Comparison of ENCODE assay signal across 10 mouse cellular contexts in genomic region chr9:114767507-114767906, GRCm38 (mm10). TPM values are rescaled to one million over a fixed set of nuclear protein-coding genes. Genes with fewer than 3 reads are reported as not detected.
DNase-seq lines count a peak whose midpoint lies in the region; ATAC-seq and TF ChIP-seq lines count a peak whose summit lies in the region.
"Had no signal": no experiment of that assay in that cellular context is flagged by ENCODE, and none has a peak within 500 bp of the region (broad histone marks: within the 10 kb centered on the region; RNA-seq: fewer than 3 reads in every experiment).

No protein-coding gene starts in this region.

- ATAC-seq in heart, embryonic 13.5 days (ENCODE audit: extremely low read depth, insufficient number of reproducible peaks, low FRiP score, low TSS enrichment): no peak
- peak; percentile 15; the same call in 1 of the 2 replicates for ATAC-seq in neural tube, embryonic 14.5 days (ENCODE audit: low read depth)
- no peak for ATAC-seq in neural tube, embryonic 15.5 days (ENCODE audit: low FRiP score)
- peak; percentile 49; the same call in 1 of the 2 replicates for ATAC-seq in limb, embryonic 13.5 days (ENCODE audit: low FRiP score, low read depth)

- intact Hi-C loops in heart, adult 2 months (cut with DNase I): no loop called here
- intact Hi-C loops in gastrocnemius, adult 2 months (cut with DNase I): no loop called here

- no peaks in the 10 kb centered on the region for H3K9me3 ChIP-seq in heart, embryonic 13.5 days
- no peaks in the 10 kb centered on the region for H3K9me3 ChIP-seq in neural tube, embryonic 14.5 days (ENCODE audit: control insufficient read depth, low read length)
- no peaks in the 10 kb centered on the region for H3K9me3 ChIP-seq in neural tube, embryonic 15.5 days (replicated peaks)
- H3K9me3 ChIP-seq in limb, embryonic 13.5 days: peaks cover 8% of the 10 kb centered on the region

- H3K79me2 ChIP-seq in heart, adult 2 months (replicated peaks; ENCODE audit: control insufficient read depth, insufficient read depth, low read length): no peaks in the 10 kb centered on the region

- 0 out of 2 replicates have a peak overlapping the region, but pooled peaks have one; percentile 6 for H3K27ac ChIP-seq in heart, embryonic 13.5 days (replicated peaks)
- H3K27ac ChIP-seq in heart, adult 2 months: no peak overlapping the region
- H3K27ac ChIP-seq in neural tube, embryonic 14.5 days (ENCODE audit: low read depth, low read length): no peak overlapping the region
- H3K27ac ChIP-seq in neural tube, embryonic 15.5 days (replicated peaks): no peak overlapping the region
- H3K27ac ChIP-seq in embryonic fibroblast, embryonic 13.5 days (ENCODE audit: insufficient read depth, low read length): peak overlapping the region; percentile 44; the same call in 1 of the 2 replicates
- H3K27ac ChIP-seq in limb, embryonic 13.5 days: peak overlapping the region; percentile 89
- no peak overlapping the region for H3K27ac ChIP-seq in gastrocnemius, adult 2 months

- TF ChIP-seq POLR2A in heart, adult 2 months (IDR thresholded peaks at IDR 0.05; ENCODE audit: insufficient read depth, low read depth, low read length): no peak
- TF ChIP-seq POLR2A in embryonic fibroblast, embryonic 13.5 days (IDR thresholded peaks at IDR 0.05; ENCODE audit: low read depth, low read length): no peak

- H3K4me2 ChIP-seq in heart, embryonic 13.5 days: no peak overlapping the region
- H3K4me2 ChIP-seq in neural tube, embryonic 14.5 days (ENCODE audit: low read depth, low read length): no peak overlapping the region
- no peak overlapping the region for H3K4me2 ChIP-seq in neural tube, embryonic 15.5 days
- H3K4me2 ChIP-seq in limb, embryonic 13.5 days (replicated peaks): peak overlapping the region; percentile 30; the same call in 1 of the 2 replicates

- no peaks in the 10 kb centered on the region for H3K27me3 ChIP-seq in heart, embryonic 13.5 days (replicated peaks)
- no peaks in the 10 kb centered on the region for H3K27me3 ChIP-seq in heart, adult 2 months (ENCODE audit: control insufficient read depth, insufficient read depth, low read length)
- no peaks in the 10 kb centered on the region for H3K27me3 ChIP-seq in neural tube, embryonic 14.5 days (ENCODE audit: control insufficient read depth, insufficient read depth, low read length)
- 0 out of 2 replicates have a peak, but pooled peaks cover 4% of the 10 kb centered on the region for H3K27me3 ChIP-seq in neural tube, embryonic 15.5 days (replicated peaks)
- no peaks in the 10 kb centered on the region for H3K27me3 ChIP-seq in limb, embryonic 13.5 days
- H3K27me3 ChIP-seq: CH12.LX had no signal

- no peak for DNase-seq in heart, adult 2 months
- DNase-seq in gastrocnemius, adult 2 months: no peak
- DNase-seq in layer of hippocampus, adult 18-20 months (ENCODE audit: low spot score in 2 of 2): no peak
- DNase-seq: spleen, adult 18-20 months had no signal

- 69% methylated on average over 2 of the region's 2 CpGs for WGBS in heart, embryonic 13.5 days
- WGBS in heart, adult 2 months: 81% methylated on average over 2 of the region's 2 CpGs
- 67% methylated on average over 2 of the region's 2 CpGs for WGBS in neural tube, embryonic 14.5 days
- 71% methylated on average over 2 of the region's 2 CpGs for WGBS in neural tube, embryonic 15.5 days
- 23% methylated on average over 2 of the region's 2 CpGs for WGBS in limb, embryonic 13.5 days

- no peak for TF ChIP-seq CTCF in heart, adult 2 months (IDR thresholded peaks at IDR 0.05)
- TF ChIP-seq CTCF in embryonic fibroblast, embryonic 13.5 days (IDR thresholded peaks at IDR 0.05; ENCODE audit: borderline replicate concordance, insufficient read depth, low read length): no peak
- TF ChIP-seq CTCF in gastrocnemius, adult 2 months (IDR thresholded peaks at IDR 0.05): no peak

- peaks cover 18% of the 10 kb centered on the region for H3K4me1 ChIP-seq in heart, embryonic 13.5 days
- no peaks in the 10 kb centered on the region for H3K4me1 ChIP-seq in heart, adult 2 months (ENCODE audit: control insufficient read depth, insufficient read depth, low read length)
- H3K4me1 ChIP-seq in neural tube, embryonic 14.5 days (ENCODE audit: control insufficient read depth, insufficient read depth, low read length): 0 out of 2 replicates have a peak, but pooled peaks cover 2% of the 10 kb centered on the region
- H3K4me1 ChIP-seq in neural tube, embryonic 15.5 days: peaks cover 17% of the 10 kb centered on the region
- H3K4me1 ChIP-seq in embryonic fibroblast, embryonic 13.5 days (ENCODE audit: control insufficient read depth, insufficient read depth, low read length): no peaks in the 10 kb centered on the region; the same call in 1 of the 2 replicates
- H3K4me1 ChIP-seq in limb, embryonic 13.5 days: peaks cover 18% of the 10 kb centered on the region

- peak overlapping the region; percentile 65 for H3K9ac ChIP-seq in heart, embryonic 13.5 days
- no peak overlapping the region for H3K9ac ChIP-seq in heart, adult 2 months (ENCODE audit: low read depth, low read length)
- H3K9ac ChIP-seq in neural tube, embryonic 14.5 days (replicated peaks; ENCODE audit: low read depth, low read length): no peak overlapping the region
- no peak overlapping the region for H3K9ac ChIP-seq in neural tube, embryonic 15.5 days (replicated peaks)
- peak overlapping the region; percentile 43; the same call in 1 of the 2 replicates for H3K9ac ChIP-seq in limb, embryonic 13.5 days

- no peak for TF ChIP-seq EP300 in heart, adult 2 months (IDR thresholded peaks at IDR 0.05; ENCODE audit: insufficient read depth, low read depth, low read length)

- no peak overlapping the region for H3K4me3 ChIP-seq in heart, embryonic 13.5 days
- H3K4me3 ChIP-seq in heart, adult 2 months: no peak overlapping the region
- no peak overlapping the region for H3K4me3 ChIP-seq in neural tube, embryonic 14.5 days (ENCODE audit: low read depth, low read length)
- H3K4me3 ChIP-seq in neural tube, embryonic 15.5 days (replicated peaks): no peak overlapping the region
- no peak overlapping the region for H3K4me3 ChIP-seq in embryonic fibroblast, embryonic 13.5 days (ENCODE audit: insufficient read depth, low read length)
- H3K4me3 ChIP-seq in limb, embryonic 13.5 days: no peak overlapping the region
- no peak overlapping the region for H3K4me3 ChIP-seq in gastrocnemius, adult 2 months

- H3K36me3 ChIP-seq in heart, embryonic 13.5 days: peaks cover 54% of the 10 kb centered on the region
- no peaks in the 10 kb centered on the region for H3K36me3 ChIP-seq in heart, adult 2 months (ENCODE audit: control insufficient read depth, insufficient read depth, low read length)
- H3K36me3 ChIP-seq in neural tube, embryonic 14.5 days (ENCODE audit: control insufficient read depth, insufficient read depth, low read length): no peaks in the 10 kb centered on the region
- H3K36me3 ChIP-seq in neural tube, embryonic 15.5 days: no peaks in the 10 kb centered on the region
- H3K36me3 ChIP-seq in limb, embryonic 13.5 days: peaks cover 32% of the 10 kb centered on the region

RNA-seq across cellular contexts. Expression of gene Cmtm7, which starts 14.1 kb away (rescaled TPM):
- 107 and 118 TPM in 2 replicates for polyA plus RNA-seq in heart, embryonic 13.5 days (2015; fragmentation: Nextera tagmentation; extraction: Ambion mirVana)
- 10 to 100 TPM; 11.5 to 12.6 TPM for total RNA-seq in heart, adult 2 months (2021)
- 46.6 and 60.2 TPM in 2 replicates for polyA plus RNA-seq in heart, adult 2 months (2012; rRNA removed)
- 5.4 and 9.7 TPM in 2 replicates for polyA plus RNA-seq in neural tube, embryonic 14.5 days (2014; fragmentation: Nextera tagmentation; extraction: Ambion mirVana)
- 13.0 and 71.4 TPM in 2 replicates for polyA plus RNA-seq in neural tube, embryonic 15.5 days (2015; fragmentation: Nextera tagmentation; extraction: Ambion mirVana)
- polyA plus RNA-seq in embryonic fibroblast, embryonic 13.5 days (2011; ENCODE audit: insufficient read length, low read depth, missing spikeins): 95.8 and 105 TPM in 2 replicates
- polyA plus RNA-seq in limb, embryonic 13.5 days (2015; fragmentation: Nextera tagmentation; extraction: Ambion mirVana): 110 and 115 TPM in 2 replicates
- 1 to 10 TPM; 3.9 to 5.5 TPM for total RNA-seq in gastrocnemius, adult 2 months (2021)
- total RNA-seq in layer of hippocampus, adult 18-20 months (2021): 1 to 10 TPM; 4.2 to 5.6 TPM

RNA-seq across cellular contexts. Expression of gene Cmtm6, which starts 36.6 kb away (rescaled TPM):
- 34.6 and 37.5 TPM in 2 replicates for polyA plus RNA-seq in heart, embryonic 13.5 days (2015; fragmentation: Nextera tagmentation; extraction: Ambion mirVana)
- total RNA-seq in heart, adult 2 months (2021): 10 to 100 TPM; 21.0 to 25.8 TPM
- 17.9 and 38.0 TPM in 2 replicates for polyA plus RNA-seq in heart, adult 2 months (2012; rRNA removed)
- polyA plus RNA-seq in neural tube, embryonic 14.5 days (2014; fragmentation: Nextera tagmentation; extraction: Ambion mirVana): 15.0 and 22.9 TPM in 2 replicates
- 17.9 and 29.2 TPM in 2 replicates for polyA plus RNA-seq in neural tube, embryonic 15.5 days (2015; fragmentation: Nextera tagmentation; extraction: Ambion mirVana)
- 17.6 and 17.8 TPM in 2 replicates for polyA plus RNA-seq in embryonic fibroblast, embryonic 13.5 days (2011; ENCODE audit: insufficient read length, low read depth, missing spikeins)
- 28.9 and 32.0 TPM in 2 replicates for polyA plus RNA-seq in limb, embryonic 13.5 days (2015; fragmentation: Nextera tagmentation; extraction: Ambion mirVana)
- 1 to 10 TPM; 7.3 to 7.9 TPM for total RNA-seq in gastrocnemius, adult 2 months (2021)
- total RNA-seq in layer of hippocampus, adult 18-20 months (2021): 10 to 100 TPM; 20.4 to 21.1 TPM

Comparison
In these comparisons a context has a peak if more than half of its experiments do, and no peak if none do; other contexts are left out.
1. ATAC-seq: peak in neural tube, embryonic 14.5 days (single experiment) and limb, embryonic 13.5 days (single experiment); none in heart, embryonic 13.5 days (single experiment) and neural tube, embryonic 15.5 days (single experiment).
2. H3K27ac ChIP-seq: peak in heart, embryonic 13.5 days (single experiment), embryonic fibroblast, embryonic 13.5 days (single experiment) and limb, embryonic 13.5 days (single experiment); none in heart, adult 2 months (single experiment), neural tube, embryonic 14.5 days (single experiment), neural tube, embryonic 15.5 days (single experiment) and gastrocnemius, adult 2 months (single experiment).
3. H3K9ac ChIP-seq: peak in heart, embryonic 13.5 days (single experiment) and limb, embryonic 13.5 days (single experiment); none in heart, adult 2 months (single experiment), neural tube, embryonic 14.5 days (single experiment) and neural tube, embryonic 15.5 days (single experiment).